Mouse (Mus musculus) neural tube, embryonic 15.5 days (tissue): ENCODE results near the gene Trim47. TPM values are rescaled to one million over a fixed set of nuclear protein-coding genes. Genes with fewer than 3 reads are reported as not detected.
A peak's percentile ranks its signal among the peaks of the same experiment; 100 is the strongest.

ENCODE experiments used
- ATAC-seq: fragments of 200-750 bp; cut with Nextera tagmentation; 2 replicates; pipeline ENCODE4 v1.8.0; 2017; ENCODE audit warnings: mild to moderate bottlenecking, moderate TSS enrichment, moderate library complexity; ENCODE audit not compliant: low FRiP score
- H3K27ac ChIP-seq: fragments of 300-500 bp; sonication (generic); replicated peaks from 2 replicates; pipeline ENCODE4 v1.5.1; 2015; ENCODE audit warnings: mild to moderate bottlenecking, inconsistent platforms
- H3K27me3 ChIP-seq: fragments of 300-500 bp; sonication (generic); replicated peaks from 2 replicates; pipeline ENCODE4 v1.6.1; 2015; ENCODE audit warnings: inconsistent platforms
- H3K36me3 ChIP-seq: fragments of 300-500 bp; sonication (generic); 2 replicates; pipeline ENCODE4 v1.6.1; 2015; ENCODE audit warnings: inconsistent platforms
- H3K4me1 ChIP-seq: fragments of 300-500 bp; sonication (generic); 2 replicates; pipeline ENCODE4 v1.6.1; 2015; ENCODE audit warnings: inconsistent platforms
- H3K4me2 ChIP-seq: fragments of 300-500 bp; sonication (generic); 2 replicates; pipeline ENCODE4 v1.6.1; 2015; ENCODE audit warnings: inconsistent platforms, mild to moderate bottlenecking, moderate library complexity
- H3K4me3 ChIP-seq: fragments of 300-500 bp; sonication (generic); replicated peaks from 2 replicates; pipeline ENCODE4 v1.5.1; 2015; ENCODE audit warnings: mild to moderate bottlenecking, inconsistent platforms
- H3K9ac ChIP-seq: fragments of 300-500 bp; sonication (generic); replicated peaks from 2 replicates; pipeline ENCODE4 v1.6.1; 2015; ENCODE audit warnings: mild to moderate bottlenecking, inconsistent platforms
- H3K9me3 ChIP-seq: fragments of 300-500 bp; sonication (generic); replicated peaks from 2 replicates; pipeline ENCODE4 v1.6.1; 2016; ENCODE audit warnings: inconsistent platforms
- WGBS: fragments of 180-500 bp; shearing (Covaris S2); methylation state at CpG from one replicate; pipeline ENCODE4 v1.1.7; 2015; ENCODE audit warnings: mixed read lengths; 5-methylcytosine and 5-hydroxymethylcytosine counted together
- polyA plus RNA-seq: library from polyadenylated mRNA; unstranded; fragments of >200 nt; fragmentation: Nextera tagmentation; extraction: Ambion mirVana; gene quantifications from 2 replicates; pipeline ENCODE4 v1.2.1, GENCODE M21; 2015

The Trim47 gene
- polyA plus RNA-seq, 1 experiment from 2014 or later: 9.8 TPM

GRCm38 (mm10) chr11:116111611-116112203, 15.3 kb downstream of the Trim47 start:
- Histone ChIP-seq H3K4me2 (no peak overlapping the region), H3K9me3 (no peaks in the 10 kb centered on the region), H3K36me3 (no peaks in the 10 kb centered on the region), H3K27me3 (peaks cover 52% of the 10 kb centered on the region), H3K9ac (no peak overlapping the region), H3K4me1 (peaks cover 36% of the 10 kb centered on the region), H3K4me3 (no peak overlapping the region), H3K27ac (no peak overlapping the region)
- ATAC-seq: no peak
- 87% methylated on average over 19 of the region's 19 CpGs for WGBS

GRCm38 (mm10) chr11:116111067-116111466, 15.9 kb downstream of the Trim47 start:
- H3K27ac ChIP-seq: no peak overlapping the region
- H3K36me3 ChIP-seq: no peaks in the 10 kb centered on the region
- no peak for ATAC-seq
- no peak overlapping the region for H3K4me3 ChIP-seq
- H3K4me1 ChIP-seq: peaks cover 38% of the 10 kb centered on the region
- H3K27me3 ChIP-seq: peaks cover 59% of the 10 kb centered on the region
- H3K9me3 ChIP-seq: no peaks in the 10 kb centered on the region
- no peak overlapping the region for H3K4me2 ChIP-seq
- 77% methylated on average over 4 of the region's 4 CpGs for WGBS
- H3K9ac ChIP-seq: no peak overlapping the region

- peak overlapping the region; percentile 41 for H3K9ac ChIP-seq
- H3K4me2 ChIP-seq: peak overlapping the region; percentile 61
- peaks cover 64% of the 10 kb centered on the region for H3K27me3 ChIP-seq
- peaks cover 38% of the 10 kb centered on the region for H3K4me1 ChIP-seq
- H3K9me3 ChIP-seq: no peaks in the 10 kb centered on the region
- WGBS: 32% methylated on average over 10 of the region's 10 CpGs
- no peak overlapping the region for H3K27ac ChIP-seq
- H3K4me3 ChIP-seq: peak overlapping the region; percentile 37
- no peaks in the 10 kb centered on the region for H3K36me3 ChIP-seq
- ATAC-seq: no peak
These were observed 16.5 kb downstream of the Trim47 start for GRCm38 (mm10) chr11:116110540-116110939.

- H3K9me3 ChIP-seq: no peaks in the 10 kb centered on the region
- peak overlapping the region; percentile 61 for H3K4me2 ChIP-seq
- peaks cover 38% of the 10 kb centered on the region for H3K4me1 ChIP-seq
- H3K4me3 ChIP-seq: peak overlapping the region; percentile 37
- H3K27ac ChIP-seq: no peak overlapping the region
- peaks cover 66% of the 10 kb centered on the region for H3K27me3 ChIP-seq
- ATAC-seq: no peak
- no peaks in the 10 kb centered on the region for H3K36me3 ChIP-seq
- 3% methylated on average over 33 of the region's 35 CpGs for WGBS
- peak overlapping the region; percentile 41 for H3K9ac ChIP-seq
These were observed 16.9 kb downstream of the Trim47 start for GRCm38 (mm10) chr11:116110131-116110530.

- peak overlapping the region; percentile 41 for H3K9ac ChIP-seq
- WGBS: 2% methylated on average over 52 of the region's 70 CpGs
- H3K36me3 ChIP-seq: no peaks in the 10 kb centered on the region
- no peaks in the 10 kb centered on the region for H3K9me3 ChIP-seq
- H3K4me3 ChIP-seq: peak overlapping the region; percentile 37
- no peak overlapping the region for H3K27ac ChIP-seq
- no peak; the same call in 1 of the 2 replicates for ATAC-seq
- H3K27me3 ChIP-seq: peaks cover 66% of the 10 kb centered on the region
- H3K4me2 ChIP-seq: peak overlapping the region; percentile 61
- H3K4me1 ChIP-seq: peaks cover 39% of the 10 kb centered on the region
These were observed 17.4 kb downstream of the Trim47 start for GRCm38 (mm10) chr11:116109441-116110081.

- no peak overlapping the region for H3K27ac ChIP-seq
- H3K27me3 ChIP-seq: peaks cover 66% of the 10 kb centered on the region
- no peaks in the 10 kb centered on the region for H3K9me3 ChIP-seq
- peak overlapping the region; percentile 37 for H3K4me3 ChIP-seq
- peak overlapping the region; percentile 61 for H3K4me2 ChIP-seq
- no peak overlapping the region; the same call in 1 of the 2 replicates for H3K9ac ChIP-seq
- no peak for ATAC-seq
- no peaks in the 10 kb centered on the region for H3K36me3 ChIP-seq
- 7% methylated on average over 22 of the region's 23 CpGs for WGBS
- peaks cover 48% of the 10 kb centered on the region for H3K4me1 ChIP-seq
These were observed 18.4 kb downstream of the Trim47 start for GRCm38 (mm10) chr11:116108464-116109137.

GRCm38 (mm10) chr11:116107777-116108285, 19.2 kb downstream of the Trim47 start:
- H3K4me2 ChIP-seq: peak overlapping the region; percentile 61
- WGBS: 14% methylated on average over 19 of the region's 19 CpGs
- H3K36me3 ChIP-seq: no peaks in the 10 kb centered on the region
- 0 out of 2 replicates have a peak overlapping the region, but pooled peaks have one; percentile 3 for H3K9ac ChIP-seq
- ATAC-seq: no peak
- no peaks in the 10 kb centered on the region for H3K9me3 ChIP-seq
- H3K27me3 ChIP-seq: peaks cover 66% of the 10 kb centered on the region
- peak overlapping the region; percentile 37 for H3K4me3 ChIP-seq
- H3K4me1 ChIP-seq: peaks cover 53% of the 10 kb centered on the region
- no peak overlapping the region for H3K27ac ChIP-seq

GRCm38 (mm10) chr11:116106963-116107776, 19.8 kb downstream of the Trim47 start:
- H3K27me3 ChIP-seq: peaks cover 66% of the 10 kb centered on the region

GRCm38 (mm10) chr11:116106154-116106962, 20.7 kb downstream of the Trim47 start:
- Histone ChIP-seq H3K4me3 (no peak overlapping the region), H3K27ac (no peak overlapping the region), H3K27me3 (peaks cover 60% of the 10 kb centered on the region), H3K4me1 (peaks cover 61% of the 10 kb centered on the region), H3K4me2 (peak overlapping the region; percentile 9), H3K36me3 (no peaks in the 10 kb centered on the region), H3K9ac (no peak overlapping the region), H3K9me3 (no peaks in the 10 kb centered on the region)
- WGBS: 30% methylated on average over 32 of the region's 32 CpGs
- ATAC-seq: no peak

More at GRCm38 (mm10) chr11:116106963-116107776, 19.8 kb downstream of the Trim47 start:
- Histone ChIP-seq H3K4me2 (peak overlapping the region; percentile 61), H3K36me3 (no peaks in the 10 kb centered on the region), H3K9ac (no peak overlapping the region), H3K27ac (no peak overlapping the region), H3K4me1 (peaks cover 56% of the 10 kb centered on the region), H3K4me3 (peak overlapping the region; percentile 37), H3K9me3 (no peaks in the 10 kb centered on the region)
- 22% methylated on average over 14 of the region's 14 CpGs for WGBS
- ATAC-seq: no peak

- Histone ChIP-seq H3K36me3 (no peaks in the 10 kb centered on the region), H3K4me1 (peaks cover 61% of the 10 kb centered on the region), H3K27me3 (peaks cover 47% of the 10 kb centered on the region), H3K9ac (no peak overlapping the region), H3K4me2 (no peak overlapping the region), H3K9me3 (no peaks in the 10 kb centered on the region), H3K4me3 (no peak overlapping the region), H3K27ac (no peak overlapping the region)
- no peak for ATAC-seq
- 95% methylated on average over 2 of the region's 2 CpGs for WGBS
These were observed 21.9 kb downstream of the Trim47 start for GRCm38 (mm10) chr11:116105065-116105464.
